Mouse (Mus musculus): ENCODE measurements at regions not wholly inside any gene's neighbourhood (a gene's known extent, or its start where the extent isn't known, plus 50 kb on each side); places are given as distances from the start of the nearest gene placed in this dataset.

- no peak for DNase-seq (ENCODE audit: low read depth)
These were observed 803.5 kb downstream of the Efna5 start for GRCm38 (mm10) chr17:62077604-62078003.

- DNase-seq (ENCODE audit: low read depth): no peak
These were observed 816.2 kb downstream of the Efna5 start for GRCm38 (mm10) chr17:62064939-62065338.

- no peak for DNase-seq (ENCODE audit: low read depth)
These were observed 823.1 kb downstream of the Efna5 start for GRCm38 (mm10) chr17:62058016-62058415.

GRCm38 (mm10) chr17:62054801-62055200 is 826.3 kb downstream of the Efna5 start:
- DNase-seq (ENCODE audit: low read depth): no peak

GRCm38 (mm10) chr17:62048989-62049388 is 832.1 kb downstream of the Efna5 start:
- DNase-seq (ENCODE audit: low read depth): no peak

GRCm38 (mm10) chr17:62030614-62031013 is 850.5 kb downstream of the Efna5 start:
- DNase-seq (ENCODE audit: low read depth): peak; percentile 71

Measured in gonadal fat pad, adult 2 months (tissue).